Mouse (Mus musculus): ENCODE data around the gene Il4i1.
"Not testable (repeated sequence)": the region's sequence is repeated elsewhere in the genome, so short reads cannot be mapped to it uniquely, and the experiment has no call there.

Il4i1 gene

GRCm38 (mm10) chr7:44871181-44871580 is 55.0 kb downstream of the Il4i1 start:
- in situ Hi-C loops (cut with MboI; ENCODE audit: low pct_unique_long_range_greater_than_20kb in 1 of 2, low sequenced_read_pairs in 2 of 2, unreplicated experiment in 1 of 2): no loop called here

GRCm38 (mm10) chr7:44871774-44872173 is 55.6 kb downstream of the Il4i1 start:
- in situ Hi-C loops (cut with MboI; ENCODE audit: low pct_unique_long_range_greater_than_20kb in 1 of 2, low sequenced_read_pairs in 2 of 2, unreplicated experiment in 1 of 2): not testable (repeated sequence)

DNA sequence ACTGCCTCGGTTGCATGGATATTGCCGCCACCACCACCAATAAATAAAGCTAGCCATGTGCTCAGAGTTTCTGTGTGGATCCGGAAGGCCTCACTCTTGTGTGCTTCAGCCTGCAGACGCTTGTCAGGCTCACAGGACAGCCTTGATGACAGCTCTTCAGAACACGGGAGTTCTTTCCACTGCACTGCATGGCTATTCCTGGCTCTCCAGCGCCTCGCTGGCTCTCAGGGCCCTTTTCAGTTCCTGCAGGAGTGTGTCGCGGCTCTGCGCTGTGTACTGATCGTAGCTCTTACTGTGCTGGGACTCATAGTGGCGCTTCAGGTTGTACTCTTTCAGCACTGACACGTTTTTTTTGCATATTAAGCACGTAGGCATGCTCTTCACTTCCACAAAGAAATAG is 61.6 kb downstream of the Il4i1 start:
- in situ Hi-C loops (cut with MboI; ENCODE audit: low pct_unique_long_range_greater_than_20kb in 1 of 2, low sequenced_read_pairs in 2 of 2, unreplicated experiment in 1 of 2): no loop called here

- in situ Hi-C loops (cut with MboI; ENCODE audit: low pct_unique_long_range_greater_than_20kb in 1 of 2, low sequenced_read_pairs in 2 of 2, unreplicated experiment in 1 of 2): no loop called here
Measured at GRCm38 (mm10) chr7:44883036-44883435, 66.8 kb downstream of the Il4i1 start.

DNA sequence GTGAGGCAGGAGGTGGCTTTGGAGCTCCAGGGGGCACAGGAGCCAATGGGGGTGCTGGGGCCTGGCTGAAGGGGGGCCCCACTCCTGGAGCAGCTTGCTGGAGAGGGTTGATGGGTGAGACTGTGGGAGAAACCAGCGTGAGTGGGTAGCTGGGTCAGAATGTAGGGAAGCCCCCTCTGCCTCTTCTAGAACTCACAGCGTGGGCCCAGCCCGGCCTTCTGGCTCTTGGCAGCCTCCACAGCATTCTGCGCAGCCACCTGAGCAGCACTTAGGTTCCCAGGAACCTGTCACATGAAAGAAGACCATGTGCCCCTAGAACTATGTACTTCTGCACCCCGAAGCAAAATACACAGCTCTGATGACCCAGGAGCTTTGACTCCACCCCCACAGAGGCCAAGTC is 68.5 kb downstream of the Il4i1 start:
- in situ Hi-C loops (cut with MboI; ENCODE audit: low pct_unique_long_range_greater_than_20kb in 1 of 2, low sequenced_read_pairs in 2 of 2, unreplicated experiment in 1 of 2): no loop called here

GRCm38 (mm10) chr7:44886964-44887363 is 70.8 kb downstream of the Il4i1 start:
- in situ Hi-C loops (cut with MboI; ENCODE audit: low pct_unique_long_range_greater_than_20kb in 1 of 2, low sequenced_read_pairs in 2 of 2, unreplicated experiment in 1 of 2): no loop called here

- in situ Hi-C loops (cut with MboI; ENCODE audit: low pct_unique_long_range_greater_than_20kb in 1 of 2, low sequenced_read_pairs in 2 of 2, unreplicated experiment in 1 of 2): no loop called here
Measured at GRCm38 (mm10) chr7:44888256-44889105, 72.3 kb downstream of the Il4i1 start.

DNA sequence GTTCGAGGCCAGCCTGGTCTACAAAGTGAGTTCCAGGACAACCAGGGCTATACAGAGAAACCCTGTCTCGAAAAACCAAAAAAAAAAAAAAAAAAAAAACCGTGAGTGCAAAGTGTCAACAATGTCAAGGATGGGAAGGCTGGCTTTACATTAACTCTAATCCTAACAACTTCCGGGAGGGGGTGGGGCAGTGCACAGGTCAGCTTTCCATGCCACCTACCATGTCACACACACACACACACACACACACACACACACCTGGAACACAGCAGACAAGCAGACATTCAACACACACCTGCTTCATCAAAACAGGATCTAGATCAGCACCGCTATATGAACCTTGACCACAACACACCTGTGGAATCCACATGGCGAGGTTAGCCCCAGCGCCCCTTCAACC is 74.0 kb downstream of the Il4i1 start:
- in situ Hi-C loops (cut with MboI; ENCODE audit: low pct_unique_long_range_greater_than_20kb in 1 of 2, low sequenced_read_pairs in 2 of 2, unreplicated experiment in 1 of 2): no loop called here
